7 mouse cellular contexts compared by ENCODE assay signal in the genomic region with DNA sequence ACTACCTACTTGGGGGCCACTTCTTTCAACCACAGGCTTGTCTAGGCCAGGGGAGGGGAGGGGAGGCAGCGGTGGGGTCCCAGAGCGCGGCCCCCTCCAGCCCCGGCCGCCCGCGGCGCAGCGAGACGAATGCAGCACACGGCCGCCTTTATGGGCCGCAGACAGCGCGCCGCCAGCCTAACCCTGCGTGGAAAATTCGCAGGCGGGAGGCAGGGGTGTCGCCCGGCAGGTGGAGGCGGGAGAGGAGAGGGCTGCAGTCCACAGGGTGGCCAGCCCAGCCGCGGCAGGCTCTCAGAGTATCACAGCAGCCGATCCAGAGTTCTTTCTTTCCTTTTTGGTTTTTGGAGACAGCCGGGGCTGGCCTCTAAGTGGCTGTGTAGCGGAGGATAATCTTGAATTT. TPM values are rescaled to one million over a fixed set of nuclear protein-coding genes. Genes with fewer than 3 reads are reported as not detected.
DNase-seq lines count a peak whose midpoint lies in the region; ATAC-seq lines count a peak whose summit lies in the region.

No protein-coding gene starts in this region.

- WGBS in lung, embryonic 15.5 days, result 15% methylated on average over 27 of the region's 27 CpGs
- 17% methylated on average over 24 of the region's 27 CpGs for WGBS in forebrain, embryonic 16.5 days
- WGBS in limb, embryonic 15.5 days, result 8% methylated on average over 27 of the region's 27 CpGs
- 21% methylated on average over 27 of the region's 27 CpGs for WGBS in stomach, embryonic 15.5 days

- H3K27ac ChIP-seq in lung, embryonic 15.5 days, result no peak overlapping the region
- no peak overlapping the region for H3K27ac ChIP-seq in forebrain, embryonic 16.5 days (ENCODE audit: low read length)
- peak overlapping the region; percentile 81 for H3K27ac ChIP-seq in limb, embryonic 15.5 days
- H3K27ac ChIP-seq in stomach, embryonic 15.5 days, result no peak overlapping the region

- no peak for DNase-seq in lung, postnatal 25 days (ENCODE audit: low spot score)
- DNase-seq in gastrocnemius, postnatal 25 days, result no peak
- DNase-seq in spleen, adult 18-20 months, result no peak

- H3K36me3 ChIP-seq in lung, embryonic 15.5 days, result no peaks in the 10 kb centered on the region
- no peaks in the 10 kb centered on the region for H3K36me3 ChIP-seq in forebrain, embryonic 16.5 days (ENCODE audit: control insufficient read depth, insufficient read depth)
- H3K36me3 ChIP-seq in limb, embryonic 15.5 days, result no peaks in the 10 kb centered on the region
- H3K36me3 ChIP-seq in stomach, embryonic 15.5 days, result no peaks in the 10 kb centered on the region

- no peaks in the 10 kb centered on the region for H3K9me3 ChIP-seq in lung, embryonic 15.5 days
- H3K9me3 ChIP-seq in forebrain, embryonic 16.5 days (ENCODE audit: control insufficient read depth, low read length), result no peaks in the 10 kb centered on the region
- no peaks in the 10 kb centered on the region for H3K9me3 ChIP-seq in limb, embryonic 15.5 days
- H3K9me3 ChIP-seq in stomach, embryonic 15.5 days, result no peaks in the 10 kb centered on the region

- peak overlapping the region; percentile 1; the same call in 1 of the 2 replicates for H3K9ac ChIP-seq in lung, embryonic 15.5 days
- peak overlapping the region; percentile 51 for H3K9ac ChIP-seq in forebrain, embryonic 16.5 days (replicated peaks; ENCODE audit: low read depth, low read length)
- H3K9ac ChIP-seq in limb, embryonic 15.5 days, result peak overlapping the region; percentile 14; the same call in 1 of the 2 replicates
- 0 out of 2 replicates have a peak overlapping the region, but pooled peaks have one; percentile 11 for H3K9ac ChIP-seq in stomach, embryonic 15.5 days

- no peak for ATAC-seq in lung, embryonic 15.5 days (ENCODE audit: borderline replicate concordance, extremely low read depth, low FRiP score, low TSS enrichment)
- ATAC-seq in forebrain, embryonic 16.5 days, result no peak
- ATAC-seq in limb, embryonic 15.5 days (ENCODE audit: insufficient number of reproducible peaks, low FRiP score, low TSS enrichment, low read depth), result peak; percentile 15; the same call in 1 of the 2 replicates
- ATAC-seq in stomach, embryonic 15.5 days (ENCODE audit: insufficient read depth, low FRiP score, low read depth), result no peak

- H3K27me3 ChIP-seq in lung, embryonic 15.5 days, result no peaks in the 10 kb centered on the region
- H3K27me3 ChIP-seq in forebrain, embryonic 16.5 days (replicated peaks; ENCODE audit: control insufficient read depth, insufficient read depth, low read length), result no peaks in the 10 kb centered on the region; the same call in 1 of the 2 replicates
- no peaks in the 10 kb centered on the region for H3K27me3 ChIP-seq in limb, embryonic 15.5 days
- no peaks in the 10 kb centered on the region for H3K27me3 ChIP-seq in stomach, embryonic 15.5 days (replicated peaks)

- peak overlapping the region; percentile 0; the same call in 1 of the 2 replicates for H3K4me3 ChIP-seq in lung, embryonic 15.5 days
- H3K4me3 ChIP-seq in forebrain, embryonic 16.5 days (replicated peaks; ENCODE audit: low read length), result peak overlapping the region; percentile 23; the same call in 1 of the 2 replicates
- H3K4me3 ChIP-seq in limb, embryonic 15.5 days, result peak overlapping the region; percentile 13
- H3K4me3 ChIP-seq in stomach, embryonic 15.5 days (replicated peaks), result no peak overlapping the region

- H3K4me1 ChIP-seq in lung, embryonic 15.5 days, result peaks cover 37% of the 10 kb centered on the region
- H3K4me1 ChIP-seq in forebrain, embryonic 16.5 days (replicated peaks; ENCODE audit: control insufficient read depth, insufficient read depth, low read length), result peaks cover 23% of the 10 kb centered on the region
- peaks cover 53% of the 10 kb centered on the region for H3K4me1 ChIP-seq in limb, embryonic 15.5 days
- H3K4me1 ChIP-seq in stomach, embryonic 15.5 days, result peaks cover 25% of the 10 kb centered on the region

- H3K4me2 ChIP-seq in lung, embryonic 15.5 days, result peak overlapping the region; percentile 42
- H3K4me2 ChIP-seq in forebrain, embryonic 16.5 days (ENCODE audit: low read length), result peak overlapping the region; percentile 42
- peak overlapping the region; percentile 44 for H3K4me2 ChIP-seq in limb, embryonic 15.5 days
- H3K4me2 ChIP-seq in stomach, embryonic 15.5 days, result peak overlapping the region; percentile 44

RNA-seq across cellular contexts. Expression of a gene that starts 21.4 kb away (rescaled TPM):
- polyA plus RNA-seq in lung, embryonic 15.5 days (2015; fragmentation: Nextera tagmentation; extraction: Ambion mirVana), result 107 and 109 TPM in 2 replicates
- 4.3 and 4.4 TPM in 2 replicates for polyA plus RNA-seq in forebrain, embryonic 16.5 days (2015; fragmentation: Nextera tagmentation; extraction: Ambion mirVana)
- 52.6 and 61.2 TPM in 2 replicates for polyA plus RNA-seq in limb, embryonic 15.5 days (2015; fragmentation: Nextera tagmentation; extraction: Ambion mirVana)
- 13.6 and 16.0 TPM in 2 replicates for polyA plus RNA-seq in stomach, embryonic 15.5 days (2015; fragmentation: Nextera tagmentation; extraction: Ambion mirVana)
- 1 to 10 TPM; 1.3 TPM for total RNA-seq in gastrocnemius, postnatal 25 days (2021)

Comparison
In these comparisons a context has a peak if more than half of its experiments do, and no peak if none do; other contexts are left out.
1. H3K9ac ChIP-seq: peak in every context shown above with its lines; median percentile 51 in forebrain, embryonic 16.5 days; 14 in limb, embryonic 15.5 days; 11 in stomach, embryonic 15.5 days; 1 in lung, embryonic 15.5 days.